Mouse (Mus musculus): ENCODE measurements at regions not wholly inside any gene's neighbourhood (a gene's known extent, or its start where the extent isn't known, plus 50 kb on each side); places are given as distances from the start of the nearest gene placed in this dataset.

DNA sequence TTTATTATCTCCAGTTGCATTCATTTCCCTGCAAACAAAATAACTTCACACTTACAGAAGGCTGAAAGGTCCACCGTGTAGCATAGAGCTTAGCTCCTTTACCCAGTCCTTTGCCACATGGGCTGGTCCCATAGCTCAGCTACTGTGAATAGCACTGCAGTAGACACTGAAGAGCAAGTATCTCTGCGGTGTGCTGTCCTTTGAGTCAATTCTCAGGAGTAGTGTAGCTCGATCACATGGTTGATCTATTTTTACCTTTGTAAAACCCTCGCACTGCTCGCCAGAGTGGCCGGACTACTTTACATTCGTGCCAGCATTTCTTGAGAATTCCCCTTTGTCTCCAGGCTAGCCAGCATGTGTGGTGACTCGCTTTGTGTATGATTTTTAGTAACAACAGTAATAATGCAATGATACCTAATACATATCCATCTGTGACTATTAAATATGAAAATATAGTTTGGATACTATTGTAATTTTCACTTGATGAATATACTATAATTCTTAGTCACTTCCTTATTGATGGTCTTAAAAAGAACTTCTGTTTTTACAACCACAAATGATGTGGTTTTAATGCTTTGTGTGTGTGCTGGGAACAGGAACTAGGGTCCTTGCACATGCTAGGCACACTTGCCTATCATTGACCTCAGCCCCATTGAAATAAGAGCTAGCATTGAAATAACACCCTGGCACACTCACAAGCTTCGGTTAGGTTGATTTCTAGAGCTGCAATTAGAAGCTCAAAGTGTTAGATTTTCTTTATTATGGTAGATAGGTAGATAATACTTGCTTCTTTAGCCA lies 257.7 kb upstream of the Atp11b start:
- DNase-seq (ENCODE audit: low spot score) = no peak

GRCm38 (mm10) chr3:35510314-35510713 lies 243.6 kb upstream of the Atp11b start:
- DNase-seq (ENCODE audit: low spot score) = no peak

GRCm38 (mm10) chr3:35516517-35516916 lies 237.4 kb upstream of the Atp11b start:
- no peak for DNase-seq (ENCODE audit: low spot score)

GRCm38 (mm10) chr3:35520131-35520530 lies 233.8 kb upstream of the Atp11b start:
- no peak for DNase-seq (ENCODE audit: low spot score)

- no peak for DNase-seq (ENCODE audit: low spot score)
These were observed 206.2 kb upstream of the Atp11b start for GRCm38 (mm10) chr3:35547696-35548095.

DNA sequence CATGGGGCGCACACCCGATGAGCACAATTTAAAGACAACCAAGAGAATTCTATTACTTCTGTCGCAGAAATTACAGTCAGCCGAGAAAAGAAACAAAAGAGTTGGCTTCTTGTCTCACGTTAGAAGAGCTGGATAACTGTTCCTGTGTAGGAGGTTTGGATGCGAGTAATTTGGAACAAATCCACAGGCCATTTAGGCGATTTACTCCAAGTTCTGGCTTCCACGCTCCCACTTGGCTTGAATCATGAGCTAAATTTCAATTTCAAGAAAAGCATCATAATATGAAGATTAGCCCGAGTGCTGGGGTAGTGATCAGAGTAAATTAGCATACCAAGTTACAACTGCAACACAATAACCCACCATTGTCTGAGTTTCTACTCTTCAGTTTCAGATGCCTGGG lies 202.1 kb upstream of the Atp11b start:
- no peak for DNase-seq (ENCODE audit: low spot score)

GRCm38 (mm10) chr3:35560425-35560824 lies 193.5 kb upstream of the Atp11b start:
- DNase-seq (ENCODE audit: low spot score) = no peak

- no peak for DNase-seq (ENCODE audit: low spot score)
These were observed 179.5 kb upstream of the Atp11b start for GRCm38 (mm10) chr3:35574402-35574801.

All from adipocyte (in vitro differentiated cells).